Mouse (Mus musculus): ENCODE data around the gene Gm5592. TPM values are rescaled to one million over a fixed set of nuclear protein-coding genes. Genes with fewer than 3 reads are reported as not detected.
"Not testable (repeated sequence)": the region's sequence is repeated elsewhere in the genome, so short reads cannot be mapped to it uniquely, and the experiment has no call there.

Gene Gm5592
- total RNA-seq (2021), result not detected

DNA sequence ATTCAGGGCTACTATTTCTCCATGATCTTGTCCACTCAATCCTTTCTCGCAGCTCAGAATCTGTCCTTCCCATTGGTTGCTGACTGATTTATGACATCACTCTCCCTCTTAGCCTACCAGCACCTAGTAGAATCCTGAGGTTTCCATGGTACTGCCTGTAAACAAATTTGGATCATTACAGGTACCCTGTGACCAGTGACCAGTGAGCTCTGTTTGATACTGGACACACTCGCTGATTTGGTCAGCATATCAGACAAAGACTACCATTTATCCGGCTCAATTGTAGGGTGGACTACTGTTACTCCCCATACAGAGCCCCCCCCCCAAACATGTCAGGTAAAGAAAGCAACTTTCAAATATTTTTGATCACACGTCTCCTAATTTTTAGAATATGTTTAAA is at the start of gene Gm5592:
TSS of gene Gm5592 (plus strand) at position 301 of the 400 bp plus-strand sequence.
- DNase-seq; intact Hi-C loops (cut with DNase I): not testable (repeated sequence)

GRCm38 (mm10) chr7:41155806-41156205 is 2.2 kb downstream of the Gm5592 start:
- intact Hi-C loops (cut with DNase I), result not testable (repeated sequence)

DNA sequence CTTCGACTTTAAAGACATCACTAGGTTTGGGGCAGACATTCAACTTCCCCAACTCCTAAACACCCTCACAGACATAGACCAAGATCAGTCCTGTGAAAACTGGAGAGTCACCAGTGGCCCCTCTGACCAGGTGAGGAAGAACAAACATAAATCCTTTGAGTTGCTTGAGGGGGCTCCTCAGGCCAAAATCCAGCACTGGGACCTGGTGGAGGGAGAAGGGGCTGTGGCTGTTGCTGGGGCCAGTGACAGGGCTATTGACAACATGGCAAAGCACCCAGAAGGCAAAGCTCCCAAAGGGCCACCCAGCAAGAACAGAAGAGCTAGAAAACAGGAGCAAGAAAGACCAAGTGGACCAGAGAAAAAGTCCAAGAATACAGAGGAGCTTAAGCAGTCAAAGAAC is 4.2 kb downstream of the Gm5592 start:
- not testable (repeated sequence) for DNase-seq

More at GRCm38 (mm10) chr7:41155806-41156205, 2.2 kb downstream of the Gm5592 start:
- not testable (repeated sequence) for DNase-seq

DNA sequence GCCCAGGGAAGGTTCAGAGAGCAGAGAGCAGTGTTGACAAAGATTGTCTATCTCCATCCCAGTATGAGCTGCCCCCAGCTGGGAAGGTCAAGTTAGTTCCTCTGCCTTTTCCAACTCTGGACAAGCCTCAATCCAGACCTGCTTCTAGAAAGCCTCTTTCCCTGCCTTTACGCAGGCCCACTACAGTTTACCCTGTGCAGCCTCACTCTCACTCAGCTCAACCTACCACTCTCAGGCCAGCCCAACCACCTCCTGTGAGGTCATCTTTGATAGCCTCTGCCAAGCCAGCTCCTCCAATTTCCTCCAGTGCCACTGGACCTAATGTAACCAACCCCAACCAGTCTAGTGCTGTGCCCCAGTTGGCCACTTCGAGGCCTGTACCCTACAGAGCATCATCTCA is 4.9 kb downstream of the Gm5592 start:
- intact Hi-C loops (cut with DNase I); DNase-seq: not testable (repeated sequence)

More for the DNA sequence above, 4.2 kb downstream of the Gm5592 start:
- intact Hi-C loops (cut with DNase I), result not testable (repeated sequence)

- intact Hi-C loops (cut with DNase I), result loop anchor here (10.0 kb wide), 1 partner anchor 89 kb away; no protein-coding TSS in a partner anchor
- DNase-seq, result no peak
Observed at GRCm38 (mm10) chr7:41193671-41194070, 40.0 kb downstream of the Gm5592 start.

Other genes starting within 250 kb of the Gm5592 start
- gene 4930433I11Rik, start 166.3 kb upstream of the Gm5592 start, total RNA-seq (2021), result not detected
- not detected for gene Gm4884, start 121.1 kb upstream of the Gm5592 start, total RNA-seq (2021)
- gene AI987944, start 239.5 kb downstream of the Gm5592 start, total RNA-seq (2021), result 1 to 10 TPM; 7.0 to 7.9 TPM

Measured in left cerebral cortex, postnatal 4 days (tissue).